ENCODE assay signal across 9 mouse cellular contexts in the genomic region with DNA sequence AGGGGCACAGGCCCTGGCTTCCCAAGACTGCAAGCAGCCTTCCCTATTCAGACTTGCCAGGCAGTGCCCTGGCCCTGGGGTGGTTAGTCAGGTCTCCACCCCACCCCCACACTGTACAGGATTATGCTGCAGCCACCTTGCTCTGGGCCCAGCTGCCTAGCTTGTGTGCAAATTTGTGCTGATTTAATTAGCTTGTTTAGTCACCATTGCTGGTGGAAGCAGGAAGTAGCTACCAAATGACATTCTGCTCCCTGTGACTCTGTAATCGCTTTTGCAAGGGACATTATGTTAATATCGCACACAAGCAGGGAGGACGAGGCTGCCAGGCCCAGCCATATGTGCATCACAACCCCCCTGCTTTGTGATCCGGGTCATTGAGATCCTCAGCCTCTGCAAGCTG.
DNase-seq lines count a peak whose midpoint lies in the region; ATAC-seq and TF ChIP-seq lines count a peak whose summit lies in the region.
"Had no signal": no experiment of that assay in that cellular context is flagged by ENCODE, and none has a peak within 500 bp of the region (broad histone marks: within the 10 kb centered on the region; RNA-seq: fewer than 3 reads in every experiment).

No protein-coding gene starts in this region.

- no peak overlapping the region for H3K4me2 ChIP-seq in hindbrain, embryonic 11.5 days (replicated peaks; ENCODE audit: low read depth, low read length)
- H3K4me2 ChIP-seq in stomach, postnatal 0 days (replicated peaks; ENCODE audit: low read depth), result no peak overlapping the region

- DNase-seq in hindbrain, embryonic 11.5 days (ENCODE audit: low spot score), result peak; percentile 58
- peak; percentile 67 for DNase-seq in stomach, postnatal 0 days (ENCODE audit: low spot score)
- no peak for DNase-seq in lung, postnatal 14 days
- DNase-seq in urinary bladder, postnatal 14 days (ENCODE audit: low spot score), result no peak
- DNase-seq in lung, adult 2 months, result no peak
- DNase-seq: lung, adult 18-20 months had no signal

- ATAC-seq in megakaryocyte, adult 5-6 weeks (ENCODE audit: poor library complexity, severe bottlenecking), result no peak
- peak; percentile 92 for ATAC-seq in hindbrain, embryonic 11.5 days (ENCODE audit: low FRiP score)
- peak; percentile 76 for ATAC-seq in stomach, postnatal 0 days (ENCODE audit: low FRiP score, low TSS enrichment)

- no peaks in the 10 kb centered on the region for H3K27me3 ChIP-seq in megakaryocyte, embryonic 14.5 days (replicated peaks)
- no peaks in the 10 kb centered on the region for H3K27me3 ChIP-seq in hindbrain, embryonic 11.5 days (ENCODE audit: control insufficient read depth, insufficient read depth, low read length)
- no peaks in the 10 kb centered on the region for H3K27me3 ChIP-seq in stomach, postnatal 0 days (ENCODE audit: control insufficient read depth, insufficient read depth, low read length)

- H3K27ac ChIP-seq in hindbrain, embryonic 11.5 days (ENCODE audit: low read depth, low read length), result peak overlapping the region; percentile 59
- H3K27ac ChIP-seq in macrophage, result peak overlapping the region; percentile 91
- peak overlapping the region; percentile 71 for H3K27ac ChIP-seq in stomach, postnatal 0 days (replicated peaks)

- no peak overlapping the region for H3K9ac ChIP-seq in hindbrain, embryonic 11.5 days (ENCODE audit: low read depth, low read length)
- H3K9ac ChIP-seq in stomach, postnatal 0 days (ENCODE audit: low read length), result no peak overlapping the region

- H3K36me3 ChIP-seq in megakaryocyte, embryonic 14.5 days (replicated peaks; ENCODE audit: low read length), result no peaks in the 10 kb centered on the region
- H3K36me3 ChIP-seq in hindbrain, embryonic 11.5 days (ENCODE audit: control insufficient read depth, insufficient read depth, low read length), result no peaks in the 10 kb centered on the region
- no peaks in the 10 kb centered on the region for H3K36me3 ChIP-seq in macrophage (ENCODE audit: inconsistent target)
- no peaks in the 10 kb centered on the region for H3K36me3 ChIP-seq in stomach, postnatal 0 days (ENCODE audit: control insufficient read depth, insufficient read depth, low read length)

- no peak for TF ChIP-seq EP300 in stomach, postnatal 0 days (optimal IDR thresholded peaks at IDR 0.05)

- TF ChIP-seq CTCF in stomach, postnatal 0 days (IDR thresholded peaks at IDR 0.05; ENCODE audit: low read depth), result no peak
- TF ChIP-seq CTCF in lung, adult 2 months (IDR thresholded peaks at IDR 0.05; ENCODE audit: insufficient read depth, low read length), result no peak

- H3K9me3 ChIP-seq in megakaryocyte, embryonic 14.5 days, result no peaks in the 10 kb centered on the region
- no peaks in the 10 kb centered on the region for H3K9me3 ChIP-seq in hindbrain, embryonic 11.5 days (ENCODE audit: control insufficient read depth, low read length)
- no peaks in the 10 kb centered on the region for H3K9me3 ChIP-seq in stomach, postnatal 0 days (ENCODE audit: control insufficient read depth, low read length)

- peaks cover 92% of the 10 kb centered on the region for H3K4me1 ChIP-seq in megakaryocyte, embryonic 14.5 days
- no peaks in the 10 kb centered on the region; the same call in 1 of the 2 replicates for H3K4me1 ChIP-seq in hindbrain, embryonic 11.5 days (replicated peaks; ENCODE audit: control insufficient read depth, insufficient read depth, low read length)
- H3K4me1 ChIP-seq in stomach, postnatal 0 days (replicated peaks; ENCODE audit: control insufficient read depth, insufficient read depth), result no peaks in the 10 kb centered on the region
- peaks cover 9% of the 10 kb centered on the region; the same call in 1 of the 2 replicates for H3K4me1 ChIP-seq in lung, adult 2 months (ENCODE audit: control insufficient read depth, insufficient read depth, low read length)

- H3K79me2 ChIP-seq in macrophage (ENCODE audit: inconsistent target), result no peaks in the 10 kb centered on the region

- H3K4me3 ChIP-seq in megakaryocyte, embryonic 14.5 days (replicated peaks), result peak overlapping the region; percentile 50
- H3K4me3 ChIP-seq in hindbrain, embryonic 11.5 days (ENCODE audit: low read depth, low read length), result no peak overlapping the region
- no peak overlapping the region for H3K4me3 ChIP-seq in macrophage (ENCODE audit: inconsistent target)
- H3K4me3 ChIP-seq in stomach, postnatal 0 days (ENCODE audit: low read depth, low read length), result no peak overlapping the region
- H3K4me3 ChIP-seq in lung, adult 2 months (replicated peaks; ENCODE audit: extremely low read depth, low read depth, low read length), result no peak overlapping the region

- WGBS in hindbrain, embryonic 11.5 days, result 35% methylated on average over 4 of the region's 4 CpGs
- 50% methylated on average over 4 of the region's 4 CpGs for WGBS in macrophage (ENCODE audit: missing documents)
- WGBS in stomach, postnatal 0 days, result 52% methylated on average over 4 of the region's 4 CpGs
- WGBS in lung, adult 2 months, result 60% methylated on average over 4 of the region's 4 CpGs

- TF ChIP-seq POLR2A in lung, adult 2 months (IDR thresholded peaks at IDR 0.05; ENCODE audit: borderline replicate concordance, extremely low read depth, low read depth, low read length), result no peak

Comparison
In these comparisons a context has a peak if more than half of its experiments do, and no peak if none do; other contexts are left out.
1. DNase-seq: peak in hindbrain, embryonic 11.5 days (single experiment) and stomach, postnatal 0 days (single experiment); none in lung, postnatal 14 days (single experiment), urinary bladder, postnatal 14 days (single experiment) and lung, adult 2 months (single experiment).
2. Peak in every context shown above with its lines, with median percentiles within 50 percentile points of each other: H3K27ac ChIP-seq.